Mouse (Mus musculus) liver, postnatal 0 days (tissue): ENCODE measurements around the gene Fkbp9. TPM values are rescaled to one million over a fixed set of nuclear protein-coding genes. Genes with fewer than 3 reads are reported as not detected.

Source experiments
- ATAC-seq: fragments of 200-750 bp; cut with Nextera tagmentation; 2 replicates; pipeline ENCODE4 v1.8.0; 2017; ENCODE audit warnings: mild to moderate bottlenecking, moderate library complexity
- DNase-seq: peaks from one replicate; pipeline ENCODE4 v3.0.0-alpha.2; 2016
- H3K27ac ChIP-seq: fragments of 300-500 bp; sonication (generic); 2 replicates; pipeline ENCODE4 v1.5.1; 2014; ENCODE audit warnings: antibody characterized with exemption, moderate library complexity, mild to moderate bottlenecking, low read depth
- H3K27me3 ChIP-seq: fragments of 300-500 bp; sonication (generic); 2 replicates; pipeline ENCODE4 v1.6.1; 2014; ENCODE audit warnings: low read length, control low read depth, mixed read lengths; ENCODE audit not compliant: insufficient read depth
- H3K36me3 ChIP-seq: fragments of 300-500 bp; sonication (generic); replicated peaks from 2 replicates; pipeline ENCODE4 v1.6.1; 2014; ENCODE audit warnings: mild to moderate bottlenecking, control low read depth, low read length, moderate library complexity, mixed read lengths; ENCODE audit not compliant: insufficient read depth
- H3K4me1 ChIP-seq: fragments of 300-500 bp; sonication (generic); 2 replicates; pipeline ENCODE4 v1.6.1; 2014; ENCODE audit warnings: antibody characterized with exemption, mild to moderate bottlenecking, control low read depth; ENCODE audit not compliant: insufficient read depth
- H3K4me2 ChIP-seq: fragments of 300-500 bp; sonication (generic); 2 replicates; pipeline ENCODE4 v1.6.1; 2014; ENCODE audit warnings: low read depth, mild to moderate bottlenecking, low read length, moderate library complexity, mixed read lengths
- H3K4me3 ChIP-seq: fragments of 300-500 bp; sonication (generic); 2 replicates; pipeline ENCODE4 v1.5.1; 2014; ENCODE audit warnings: low read depth, low read length
- H3K9ac ChIP-seq: fragments of 300-500 bp; sonication (generic); replicated peaks from 2 replicates; pipeline ENCODE4 v1.6.1; 2014; ENCODE audit warnings: mild to moderate bottlenecking, moderate library complexity
- H3K9me3 ChIP-seq: fragments of 300-500 bp; sonication (generic); 2 replicates; pipeline ENCODE4 v1.6.1; 2016; ENCODE audit warnings: mild to moderate bottlenecking, control low read depth, low read length, mixed read lengths
- CTCF ChIP-seq: sonication (generic); IDR thresholded peaks from 2 replicates; pipeline ENCODE4 v1.5.1; 2016; ENCODE audit warnings: antibody characterized with exemption, low read depth
- EP300 ChIP-seq: IDR thresholded peaks from 2 replicates; pipeline ENCODE4 v1.6.1; 2016; ENCODE audit warnings: antibody characterized with exemption, low read depth, mild to moderate bottlenecking
- WGBS: fragments of 180-500 bp; shearing (Covaris S2); extraction: QIAGEN DNeasy Blood & Tissue Kit; methylation state at CpG from one replicate; pipeline ENCODE4 v1.1.7; 2014; ENCODE audit not compliant: insufficient replicate concordance; 5-methylcytosine and 5-hydroxymethylcytosine counted together
- polyA plus RNA-seq: library from polyadenylated mRNA; unstranded; fragments of >200 nt; fragmentation: Nextera tagmentation; extraction: Ambion mirVana; gene quantifications from 2 replicates; pipeline ENCODE4 v1.2.1, GENCODE M21; 2015

Fkbp9 gene
- polyA plus RNA-seq, 1 experiment from 2014 or later = 17.9 TPM

DNA sequence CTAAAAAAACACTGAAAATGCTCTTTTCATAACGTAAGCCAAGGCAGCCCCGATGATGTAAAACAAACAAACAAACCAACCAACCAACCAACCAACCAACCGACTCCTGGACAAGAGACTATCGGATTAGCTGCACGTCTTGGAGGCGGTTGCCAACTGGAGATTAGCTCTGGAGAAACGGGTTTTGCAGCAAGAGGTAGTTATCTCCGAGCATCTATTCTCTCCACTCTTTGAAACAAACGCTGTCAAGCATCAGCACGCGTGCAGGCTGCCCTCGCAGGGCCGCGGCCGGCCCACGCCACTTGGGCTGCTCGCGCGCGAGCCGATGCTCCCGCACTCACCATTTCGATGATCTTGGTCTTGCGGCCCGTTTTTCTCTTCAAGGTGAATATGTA is 91.5 kb downstream of the Fkbp9 start:
- H3K9ac ChIP-seq = peak overlapping the region; percentile 83
- WGBS = under 1% methylated on average over 25 of the region's 25 CpGs
- ATAC-seq (peak; percentile 39), DNase-seq (no peak)
- peak overlapping the region; percentile 71 for H3K4me2 ChIP-seq
- H3K27me3 ChIP-seq = no peaks in the 10 kb centered on the region
- H3K27ac ChIP-seq = peak overlapping the region; percentile 93
- no peaks in the 10 kb centered on the region for H3K9me3 ChIP-seq
- H3K36me3 ChIP-seq = no peaks in the 10 kb centered on the region
- peaks cover 27% of the 10 kb centered on the region for H3K4me1 ChIP-seq
- peak overlapping the region; percentile 88 for H3K4me3 ChIP-seq
- TF ChIP-seq EP300 (peak; percentile 87), CTCF (no peak)

DNA sequence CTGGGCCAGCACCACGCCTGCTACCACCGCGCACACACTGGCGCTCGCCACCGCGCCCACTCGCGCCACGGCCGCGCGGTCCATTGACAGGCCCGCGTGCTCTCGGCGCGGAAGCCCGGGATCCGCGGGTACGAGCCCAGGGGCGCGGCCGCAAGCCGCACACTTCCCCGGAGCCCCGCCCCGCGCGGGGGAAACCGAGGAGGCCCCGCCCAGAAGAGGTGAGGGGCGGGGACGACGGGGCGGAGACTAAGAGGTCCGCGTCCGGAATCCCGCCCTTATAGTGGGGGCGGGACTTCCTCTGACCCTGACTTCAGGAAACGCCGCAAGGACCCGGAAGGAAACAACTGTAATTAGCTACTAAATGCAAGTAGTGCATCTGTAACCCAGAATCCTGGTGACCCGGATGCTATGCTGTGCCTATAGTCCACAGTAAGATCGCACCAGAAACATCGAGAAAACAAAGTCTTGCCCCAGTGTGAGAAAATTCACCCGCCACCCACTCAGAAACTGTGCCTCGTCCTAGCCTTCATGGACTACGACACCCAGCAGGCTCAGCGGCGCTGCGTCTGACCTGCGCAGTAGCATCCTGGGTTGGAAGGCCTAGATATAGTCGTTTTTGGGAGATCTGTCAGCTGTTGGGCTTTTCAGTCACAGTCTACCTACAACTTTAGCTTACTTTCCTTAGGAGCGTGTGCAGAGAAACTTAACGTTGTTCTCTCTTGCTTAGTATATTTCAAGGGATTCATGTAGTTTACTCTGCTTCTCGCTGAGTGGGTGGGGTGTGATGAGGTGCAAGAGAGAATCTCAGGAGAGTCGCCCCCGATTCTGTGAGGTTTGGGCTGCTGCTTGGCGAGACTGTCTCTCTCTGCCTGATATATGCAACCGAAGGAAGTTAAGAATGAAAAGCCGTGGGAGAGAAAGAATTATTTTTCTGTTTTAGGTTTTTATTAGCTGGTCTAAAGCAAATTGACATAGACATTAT is 92.2 kb downstream of the Fkbp9 start, which contains the start of the genes Nt5c3 and Vmn1r4:
Nt5c3 (minus strand) TSS at position 207 of the 982 bp plus-strand sequence.
Vmn1r4 (plus strand) TSS at position 290 of the 982 bp plus-strand sequence.
- peak within 1 kb of the TSS; percentile 83 for H3K9ac ChIP-seq
- peak; percentile 78 for TF ChIP-seq EP300
- no peak for TF ChIP-seq CTCF
- 4% methylated on average over 56 of the region's 64 CpGs for WGBS
- H3K4me1 ChIP-seq = peaks cover 22% of the 10 kb centered on the region
- H3K27ac ChIP-seq = peak within 1 kb of the TSS; percentile 93
- DNase-seq (peak; percentile 97), ATAC-seq (peak; percentile 93)
- H3K4me2 ChIP-seq = peak within 1 kb of the TSS; percentile 71
- peak within 1 kb of the TSS; percentile 88 for H3K4me3 ChIP-seq
- no peaks in the 10 kb centered on the region for H3K27me3 ChIP-seq
- H3K9me3 ChIP-seq = no peaks in the 10 kb centered on the region
- no peaks in the 10 kb centered on the region for H3K36me3 ChIP-seq

Other genes starting within 250 kb of the Fkbp9 start
- 62.1 and 64.8 TPM in 2 replicates for gene Lsm5, start 127.3 kb upstream of the Fkbp9 start, polyA plus RNA-seq
- gene Avl9, start 117.2 kb upstream of the Fkbp9 start, polyA plus RNA-seq = 2.8 and 3.3 TPM in 2 replicates
- 8.3 and 9.8 TPM in 2 replicates for gene Kbtbd2, start 34.2 kb upstream of the Fkbp9 start, polyA plus RNA-seq
- 113 and 127 TPM in 2 replicates for gene Nt5c3, start 91.9 kb downstream of the Fkbp9 start, polyA plus RNA-seq
- 0.25 and 0.26 TPM in 2 replicates for gene Vmn1r4, start 92.0 kb downstream of the Fkbp9 start, polyA plus RNA-seq
- not detected in 2 replicates for gene Vmn1r5, start 138.2 kb downstream of the Fkbp9 start, polyA plus RNA-seq
- gene Vmn1r6, start 165.2 kb downstream of the Fkbp9 start, polyA plus RNA-seq = not detected in 2 replicates
- gene Vmn1r7, start 193.3 kb downstream of the Fkbp9 start, polyA plus RNA-seq = not detected in 2 replicates
- not detected in 2 replicates for gene Vmn1r8, start 200.2 kb downstream of the Fkbp9 start, polyA plus RNA-seq
- not detected in 2 replicates for gene Vmn1r9, start 234.7 kb downstream of the Fkbp9 start, polyA plus RNA-seq